ENCODE assay signal across 25 mouse cellular contexts in genomic region chr1:189102781-189103180, GRCm38 (mm10).
"Had no signal": no experiment of that assay in that cellular context is flagged by ENCODE, and none has a peak within 500 bp of the region (broad histone marks: within the 10 kb centered on the region; RNA-seq: fewer than 3 reads in every experiment).

No protein-coding gene starts in this region.

- H3K4me3 ChIP-seq: gastrocnemius, adult 2 months; heart, adult 2 months; heart, embryonic 12.5 days; hindbrain, embryonic 13.5 days; hindbrain, embryonic 15.5 days; kidney, embryonic 15.5 days; limb, embryonic 13.5 days; limb, embryonic 15.5 days; liver, embryonic 12.5 days had no signal

- H3K4me1 ChIP-seq: heart, embryonic 12.5 days; hindbrain, embryonic 15.5 days; liver, embryonic 12.5 days had no signal

- H3K27me3 ChIP-seq: heart, embryonic 12.5 days; hindbrain, embryonic 13.5 days; hindbrain, embryonic 15.5 days; kidney, embryonic 15.5 days; limb, embryonic 13.5 days; limb, embryonic 15.5 days; liver, embryonic 12.5 days had no signal

- H3K27ac ChIP-seq: gastrocnemius, adult 2 months; heart, adult 2 months; hindbrain, embryonic 13.5 days; hindbrain, embryonic 15.5 days; hindbrain, postnatal 0 days; kidney, embryonic 15.5 days; kidney, postnatal 0 days; limb, embryonic 13.5 days; limb, embryonic 15.5 days; liver, embryonic 12.5 days; liver, embryonic 14.5 days had no signal

- H3K9me3 ChIP-seq: heart, embryonic 12.5 days; hindbrain, embryonic 13.5 days; hindbrain, embryonic 15.5 days; kidney, embryonic 15.5 days; limb, embryonic 13.5 days; limb, embryonic 15.5 days; liver, embryonic 12.5 days had no signal

- DNase-seq: gastrocnemius, adult 2 months; gastrocnemius, postnatal 10 days; gastrocnemius, postnatal 36 days; heart, adult 2 months; heart, postnatal 14 days; heart, postnatal 36 days; kidney, adult 11 months; kidney, adult 2 months; kidney, adult 9 months; kidney, postnatal 14 days; kidney, postnatal 36 days; layer of hippocampus, adult 9-11 months; layer of hippocampus, postnatal 36 days; left cerebral cortex, postnatal 4 days had no signal

- ATAC-seq: hindbrain, postnatal 0 days; intestine, embryonic 16.5 days; liver, embryonic 12.5 days had no signal

- H3K9ac ChIP-seq: heart, embryonic 12.5 days; hindbrain, embryonic 13.5 days; hindbrain, embryonic 15.5 days; kidney, embryonic 15.5 days; limb, embryonic 13.5 days; limb, embryonic 15.5 days; liver, embryonic 12.5 days; liver, embryonic 14.5 days had no signal

- H3K4me2 ChIP-seq: heart, embryonic 12.5 days; hindbrain, embryonic 13.5 days; hindbrain, embryonic 15.5 days; kidney, embryonic 15.5 days; limb, embryonic 13.5 days; limb, embryonic 15.5 days; liver, embryonic 12.5 days had no signal

- H3K36me3 ChIP-seq: heart, embryonic 12.5 days; hindbrain, embryonic 13.5 days; hindbrain, embryonic 15.5 days; kidney, embryonic 15.5 days; limb, embryonic 13.5 days; limb, embryonic 15.5 days; liver, embryonic 12.5 days had no signal
